Mouse (Mus musculus): Measurements from ENCODE around the gene Dvl2.
A peak's percentile ranks its signal among the peaks of the same experiment; 100 is the strongest.
"Not testable (repeated sequence)": the region's sequence is repeated elsewhere in the genome, so short reads cannot be mapped to it uniquely, and the experiment has no call there.

Dvl2 gene

GRCm38 (mm10) chr11:70010033-70010432 lies 9.6 kb downstream of the Dvl2 start:
- DNase-seq (ENCODE audit: low spot score): no peak

DNA sequence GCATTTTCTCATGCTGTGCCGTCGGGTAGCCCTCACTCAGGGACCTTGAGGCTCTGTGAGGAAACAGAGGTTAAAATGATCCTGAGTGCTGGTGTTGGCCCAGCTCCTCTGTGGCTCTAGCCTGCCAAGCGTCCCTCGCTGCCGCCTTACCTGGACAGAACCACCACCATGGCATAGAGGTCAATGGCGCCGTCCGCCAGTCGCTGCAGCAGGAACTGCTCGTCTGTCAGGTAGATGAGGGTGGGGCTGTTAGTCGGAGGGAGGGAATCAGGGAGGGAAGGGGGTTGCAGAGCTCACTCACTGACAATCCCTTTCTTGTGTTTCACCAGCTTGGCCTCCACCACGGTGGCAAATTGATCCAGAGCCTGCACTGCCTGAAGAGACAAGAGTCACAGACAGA lies 10.2 kb downstream of the Dvl2 start:
- no peak for DNase-seq (ENCODE audit: low spot score)

- no peak for DNase-seq (ENCODE audit: low spot score)
Observed at GRCm38 (mm10) chr11:70010961-70011360, 10.6 kb downstream of the Dvl2 start.

DNA sequence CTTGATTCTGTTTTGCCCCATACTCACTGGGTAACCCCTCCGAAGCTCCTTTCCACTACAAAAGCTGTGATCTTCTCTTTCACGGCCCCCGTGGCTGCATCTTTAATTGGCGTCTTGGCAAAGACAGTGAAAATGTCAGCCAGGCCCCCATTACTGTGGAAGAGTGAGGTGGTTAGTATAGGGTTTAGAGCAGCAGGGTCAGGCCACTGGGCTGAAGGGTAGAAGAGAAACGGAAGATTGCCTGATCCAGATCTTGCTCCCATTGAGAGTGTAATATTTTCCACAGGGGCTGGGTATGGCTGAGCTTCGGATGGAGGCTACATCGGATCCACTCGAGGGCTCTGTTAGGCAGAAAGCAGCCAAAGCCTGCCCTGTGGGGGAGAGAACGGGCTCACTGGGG lies 12.5 kb downstream of the Dvl2 start:
- DNase-seq (ENCODE audit: low spot score): peak; percentile 37

- no peak for DNase-seq (ENCODE audit: low spot score)
Observed at GRCm38 (mm10) chr11:70013408-70013807, 13.0 kb downstream of the Dvl2 start.

- DNase-seq (ENCODE audit: low spot score): no peak
Observed at GRCm38 (mm10) chr11:70014051-70014450, 13.7 kb downstream of the Dvl2 start.

DNA sequence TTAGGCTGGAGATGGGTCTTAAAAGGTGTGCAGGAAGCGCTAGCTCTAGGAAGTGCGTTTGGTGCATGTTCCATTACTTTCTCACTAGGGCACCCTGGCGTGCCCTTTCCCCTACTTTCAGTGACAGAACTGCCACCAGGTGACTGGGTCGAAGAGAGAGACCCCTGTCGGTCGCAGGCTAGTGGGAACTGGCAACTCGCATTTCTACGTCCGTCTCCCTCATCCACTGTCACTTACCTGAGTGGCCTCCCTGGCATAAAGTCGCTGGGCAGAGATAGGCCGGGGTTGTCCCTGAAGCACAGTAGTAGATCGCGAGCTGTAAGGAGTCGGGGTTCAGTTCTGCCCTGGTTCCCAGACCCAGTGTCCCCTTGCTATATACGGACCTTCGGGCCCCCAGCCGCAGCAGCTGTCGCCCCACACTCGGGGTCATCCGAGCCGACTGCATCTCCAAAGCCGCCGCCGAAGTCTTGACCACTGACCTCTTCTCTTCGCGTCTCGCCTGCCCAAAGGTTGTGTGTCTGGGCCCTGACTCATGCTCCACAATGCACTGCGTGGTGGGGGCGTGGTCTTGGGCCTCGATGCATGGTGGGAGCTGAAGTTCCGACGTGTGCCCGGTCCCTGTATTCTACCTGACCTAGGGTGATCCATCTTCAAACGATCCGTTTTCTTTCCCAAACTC lies 14.6 kb downstream of the Dvl2 start, which contains the start of gene Acadvl:
Gene Acadvl (minus strand): TSS at position 532 of the 679 bp plus-strand sequence.
- DNase-seq (ENCODE audit: low spot score): peak; percentile 92

DNA sequence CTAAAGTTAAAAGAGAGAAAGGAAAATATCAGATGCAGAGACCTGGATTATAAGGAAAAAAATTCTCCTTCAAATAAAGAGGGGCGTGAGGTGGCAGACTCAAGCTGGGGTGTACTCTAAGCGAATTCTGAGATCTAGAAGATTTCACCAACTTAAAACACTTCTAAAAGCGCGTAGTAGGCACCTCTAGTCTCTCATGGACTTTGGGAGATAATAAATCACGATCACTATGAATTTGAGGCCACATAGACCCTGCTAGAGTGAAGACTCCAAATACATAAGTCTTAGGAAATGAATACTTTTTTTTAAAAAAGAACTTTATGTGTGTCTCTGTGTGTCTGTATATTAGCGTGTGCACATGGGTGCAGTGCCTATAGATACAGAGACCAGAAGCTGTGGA lies 15.3 kb downstream of the Dvl2 start:
- no peak for DNase-seq (ENCODE audit: low spot score)

DNA sequence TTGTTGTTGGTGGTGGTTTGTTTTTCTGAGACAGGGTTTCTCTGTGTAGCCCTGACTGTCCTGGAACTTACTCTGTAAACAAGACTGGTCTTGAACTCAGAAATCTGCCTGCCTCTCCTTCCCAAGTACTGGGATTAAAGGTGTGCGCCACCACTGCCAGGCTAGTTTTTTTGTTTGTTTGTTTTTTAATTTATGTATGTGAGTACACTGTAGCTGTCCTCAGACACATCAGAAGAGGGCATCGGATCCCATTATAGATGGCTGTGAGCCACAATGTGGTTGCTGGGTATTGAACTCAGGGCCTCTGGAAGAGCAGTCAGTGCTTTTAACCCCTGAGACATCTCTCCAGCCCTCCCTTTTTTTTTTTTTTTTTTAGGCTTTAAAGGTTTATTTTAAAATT lies 15.8 kb downstream of the Dvl2 start:
- not testable (repeated sequence) for DNase-seq (ENCODE audit: low spot score)

DNA sequence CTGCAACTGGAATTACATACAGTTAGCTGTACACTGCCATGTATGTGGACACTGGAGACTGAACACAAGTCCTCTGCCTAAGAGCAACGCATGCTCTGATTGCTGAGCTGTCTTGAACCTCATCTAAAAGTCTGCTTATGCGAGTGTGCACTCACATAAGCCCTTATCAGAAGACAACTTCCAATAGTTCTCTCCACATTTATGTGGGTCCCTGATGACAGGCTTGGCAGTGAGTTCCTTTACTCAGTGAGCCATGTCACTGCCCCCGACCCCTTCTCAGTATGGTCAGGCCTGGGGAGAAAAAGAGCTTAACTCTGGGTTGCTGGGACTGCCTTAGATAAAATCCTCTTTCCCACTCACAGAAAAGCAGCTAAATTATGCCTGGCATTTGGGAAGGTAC lies 16.3 kb downstream of the Dvl2 start, which contains the start of gene Dlg4:
Gene Dlg4 (plus strand): TSS at position 274 of the 400 bp plus-strand sequence.
- no peak for DNase-seq (ENCODE audit: low spot score)

DNA sequence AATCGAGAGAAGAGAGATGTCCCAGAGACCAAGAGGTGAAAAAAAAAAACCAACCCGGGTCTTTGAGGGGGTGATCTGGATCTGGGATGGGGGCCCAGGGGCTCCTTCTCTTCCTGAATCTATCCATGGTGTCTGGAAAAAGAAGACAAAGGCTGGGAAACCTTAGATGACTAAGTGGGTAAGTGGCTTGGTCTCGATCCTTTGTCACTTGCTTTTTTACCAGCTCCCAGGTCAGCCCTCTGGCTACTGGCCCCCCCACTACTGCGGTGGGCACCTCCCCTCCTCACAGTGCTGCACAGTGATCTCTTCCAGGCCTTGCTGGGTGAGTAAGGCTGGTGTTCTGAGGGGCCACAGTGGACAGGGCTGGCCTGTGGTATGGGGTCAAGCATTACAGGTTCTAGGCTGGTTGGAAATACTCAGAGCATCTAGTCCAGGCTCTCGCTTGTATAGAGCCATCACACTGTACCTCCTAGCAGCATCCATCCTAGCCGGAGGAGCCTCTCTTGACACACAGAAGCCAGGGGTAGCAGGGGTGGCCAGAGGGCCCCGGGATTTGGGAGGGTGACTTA lies 16.9 kb downstream of the Dvl2 start:
- no peak for DNase-seq (ENCODE audit: low spot score)

- peak; percentile 74 for DNase-seq (ENCODE audit: low spot score)
Observed at GRCm38 (mm10) chr11:70018131-70018990, 18.0 kb downstream of the Dvl2 start.

DNA sequence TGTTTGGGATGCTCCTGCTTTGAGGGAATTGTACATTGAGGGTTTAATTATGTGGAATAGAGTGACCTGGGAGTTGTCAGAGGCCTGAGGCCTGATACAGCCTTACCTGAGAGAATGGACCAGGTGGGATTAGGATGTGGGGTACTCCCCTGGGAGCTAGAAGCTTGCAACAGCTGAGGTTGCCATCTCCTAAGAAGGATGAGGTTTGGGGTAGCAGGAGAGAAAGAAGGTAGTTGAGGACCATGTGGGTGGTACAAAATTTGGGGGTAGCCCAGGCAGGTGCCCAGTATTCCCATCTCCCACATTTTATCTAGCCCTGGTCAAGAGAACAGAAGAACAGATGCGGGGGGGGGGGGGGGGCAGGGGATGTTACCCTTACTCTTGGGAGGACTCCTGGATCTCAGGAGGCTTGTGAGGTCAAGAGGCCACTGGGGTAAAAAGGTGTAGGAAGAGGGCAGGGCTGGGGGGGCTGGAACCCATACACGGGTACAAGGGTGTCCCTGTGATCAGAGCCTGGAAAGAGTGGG lies 19.2 kb downstream of the Dvl2 start:
- DNase-seq (ENCODE audit: low spot score): no peak

GRCm38 (mm10) chr11:70020022-70020631 lies 19.7 kb downstream of the Dvl2 start:
- DNase-seq (ENCODE audit: low spot score): no peak

GRCm38 (mm10) chr11:70020731-70021263 lies 20.4 kb downstream of the Dvl2 start:
- peak; percentile 81 for DNase-seq (ENCODE audit: low spot score)

DNA sequence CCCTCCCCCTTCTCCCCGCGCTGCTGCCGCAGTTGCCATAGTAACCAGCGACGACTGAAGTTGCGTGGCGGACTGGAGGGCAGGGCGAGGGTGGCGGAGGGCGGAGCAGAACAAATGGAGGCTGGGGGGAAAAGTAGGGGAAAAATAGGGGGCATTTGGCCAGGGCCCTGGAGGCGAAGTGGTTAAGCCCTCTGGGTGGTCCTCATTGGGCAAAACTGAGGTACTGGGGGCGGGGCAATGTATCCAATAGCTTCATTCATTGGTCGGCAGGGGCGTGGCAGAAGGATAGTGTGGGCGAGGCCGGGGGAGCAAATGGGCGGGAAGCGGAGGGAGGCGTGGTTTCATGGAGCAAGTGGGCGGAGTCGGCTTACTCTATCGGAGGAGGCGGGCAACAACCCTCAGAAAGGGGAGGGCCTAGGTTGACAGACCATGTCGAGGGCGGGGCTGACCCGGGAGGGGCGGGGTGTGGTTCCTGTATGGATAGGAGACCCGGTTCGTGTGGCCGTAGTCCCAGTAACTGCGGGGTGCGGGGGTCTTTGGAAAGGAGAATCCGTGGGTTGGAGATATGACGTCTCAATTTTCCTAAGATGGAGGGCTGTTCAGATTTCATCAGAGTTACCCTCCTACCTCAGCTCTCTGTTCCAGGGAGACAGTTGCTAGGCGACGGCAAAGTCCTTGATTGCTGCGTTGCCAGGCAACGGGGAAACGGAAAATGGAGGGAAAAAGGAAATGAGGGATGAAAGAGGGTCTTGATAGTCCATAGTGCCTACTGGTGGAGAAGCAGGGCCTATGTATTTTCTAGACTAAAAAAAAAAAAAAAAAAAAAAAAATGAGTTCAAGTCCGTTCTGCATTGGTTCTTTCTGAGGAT lies 21.1 kb downstream of the Dvl2 start:
- DNase-seq (ENCODE audit: low spot score): peak; percentile 100

DNA sequence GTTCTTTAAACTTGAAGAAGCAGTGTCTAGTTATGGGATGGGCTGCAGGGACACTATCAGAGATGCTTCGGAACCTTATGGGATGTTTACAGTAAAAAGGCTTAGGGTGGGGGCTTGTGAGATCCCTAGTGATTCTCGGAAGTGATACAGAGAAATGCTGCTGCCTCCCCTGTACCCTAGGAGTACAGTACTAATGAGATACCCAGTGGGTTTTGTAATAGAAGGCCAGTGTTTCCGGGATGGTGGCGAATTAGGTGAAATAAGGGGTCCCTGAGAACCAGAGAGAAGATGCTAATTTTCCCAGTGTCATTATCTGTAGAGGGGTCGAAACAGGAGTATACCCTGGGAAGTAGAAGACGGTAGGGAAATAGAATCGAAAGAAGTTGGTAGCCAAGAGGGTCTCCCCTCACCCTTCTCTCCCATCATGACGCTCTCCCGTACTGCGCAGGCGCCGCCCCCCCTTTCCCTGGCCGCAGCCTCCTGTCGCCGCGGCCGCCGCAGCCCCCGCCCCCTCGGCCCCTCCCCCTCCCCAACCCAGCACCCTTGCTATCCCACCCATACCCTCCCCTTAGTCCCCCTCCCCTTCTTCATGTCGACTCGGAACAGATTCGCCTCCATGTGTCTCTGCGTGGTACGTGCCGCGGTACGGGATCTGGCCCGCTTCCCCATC lies 23.2 kb downstream of the Dvl2 start:
- DNase-seq (ENCODE audit: low spot score): peak; percentile 74

GRCm38 (mm10) chr11:70024151-70024514 lies 23.7 kb downstream of the Dvl2 start:
- no peak for DNase-seq (ENCODE audit: low spot score)

DNA sequence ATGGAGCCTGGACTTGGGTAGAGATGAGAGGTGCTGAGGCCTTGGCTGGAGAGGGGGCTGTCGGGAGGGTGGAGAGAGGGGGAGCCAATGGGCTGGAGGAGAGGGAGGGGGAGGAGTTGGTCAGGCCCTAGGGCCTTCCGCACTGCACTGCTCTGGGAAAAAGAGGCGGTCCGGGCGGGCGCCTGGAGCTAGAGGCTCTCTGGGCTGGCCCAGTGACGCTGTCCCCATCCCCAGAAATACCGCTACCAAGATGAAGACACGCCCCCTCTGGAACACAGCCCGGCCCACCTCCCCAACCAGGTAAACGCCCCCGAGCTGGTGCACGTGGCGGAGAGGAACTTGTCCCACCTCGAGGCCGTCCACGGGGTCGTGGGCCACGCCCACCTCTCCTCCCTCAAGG lies 26.3 kb downstream of the Dvl2 start:
- peak; percentile 82 for DNase-seq (ENCODE audit: low spot score)

- peak; percentile 71 for DNase-seq (ENCODE audit: low spot score)
Observed at GRCm38 (mm10) chr11:70027397-70027796, 27.0 kb downstream of the Dvl2 start.
